41 mouse cellular contexts compared by ENCODE assay signal in the genomic region with DNA sequence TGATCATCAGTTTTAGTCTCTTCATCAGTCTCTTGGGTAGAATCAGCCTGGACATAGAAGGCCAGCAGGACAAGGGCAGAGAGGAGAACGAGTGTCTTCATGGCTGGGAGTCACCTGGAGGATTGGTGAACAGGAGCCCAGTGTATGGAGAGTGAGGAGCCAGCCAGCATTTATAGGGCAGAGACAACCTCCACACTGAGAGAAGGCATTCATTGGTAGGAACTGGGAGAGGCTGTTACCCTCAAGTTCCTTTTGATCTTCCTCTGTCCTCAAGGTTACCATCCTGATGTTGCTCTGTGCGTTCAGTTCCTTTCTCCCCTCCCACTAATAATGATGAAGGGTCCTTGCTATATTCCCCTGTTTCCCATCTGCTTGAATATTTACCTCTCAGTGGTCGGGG. TPM values are rescaled to one million over a fixed set of nuclear protein-coding genes. Genes with fewer than 3 reads are reported as not detected.
"Had no signal": no experiment of that assay in that cellular context is flagged by ENCODE, and none has a peak within 500 bp of the region (broad histone marks: within the 10 kb centered on the region; RNA-seq: fewer than 3 reads in every experiment).

AY761185 (minus strand) TSS at position 101 of the 400 bp plus-strand sequence.

- DNase-seq: heart, postnatal 10 days; heart, postnatal 14 days; heart, postnatal 36 days; heart, postnatal 4 days; kidney, adult 11 months; kidney, adult 18-20 months; kidney, adult 2 months; kidney, adult 8-10 months; kidney, adult 9 months; kidney, postnatal 14 days; kidney, postnatal 25 days; kidney, postnatal 36 days; kidney, postnatal 4 days; layer of hippocampus, adult 9-11 months; layer of hippocampus, postnatal 36 days had no signal

RNA-seq across cellular contexts. Expression of gene AY761185, which starts in this region (rescaled TPM):
- polyA plus RNA-seq: heart, embryonic 10.5 days; heart, embryonic 11.5 days; heart, embryonic 12.5 days; heart, embryonic 13.5 days; heart, embryonic 14.5 days; heart, embryonic 15.5 days; heart, embryonic 16.5 days; heart, postnatal 0 days; hindbrain, embryonic 10.5 days; hindbrain, embryonic 11.5 days; hindbrain, embryonic 12.5 days; hindbrain, embryonic 13.5 days; hindbrain, embryonic 14.5 days; hindbrain, embryonic 15.5 days; hindbrain, embryonic 16.5 days; hindbrain, postnatal 0 days; inflammation-experienced regulatory T-cells, adult 6 months; intestine, embryonic 14.5 days; intestine, embryonic 15.5 days; intestine, embryonic 16.5 days; intestine, postnatal 0 days; kidney, adult 2 months; kidney, embryonic 14.5 days; kidney, embryonic 15.5 days; kidney, embryonic 16.5 days; kidney, postnatal 0 days; large intestine, adult 2 months had no signal
